In genomic region chr7:106213770-106214169, GRCm38 (mm10) we compare ENCODE assay signal across 11 mouse cellular contexts. TPM values are rescaled to one million over a fixed set of nuclear protein-coding genes. Genes with fewer than 3 reads are reported as not detected.
DNase-seq lines count a peak whose midpoint lies in the region; ATAC-seq and TF ChIP-seq lines count a peak whose summit lies in the region.
"Not testable (repeated sequence)": the region's sequence is repeated elsewhere in the genome, so short reads cannot be mapped to it uniquely, and the experiment has no call there.
"Had no signal": no experiment of that assay in that cellular context is flagged by ENCODE, and none has a peak within 500 bp of the region (broad histone marks: within the 10 kb centered on the region; RNA-seq: fewer than 3 reads in every experiment).

No protein-coding gene starts in this region.

- H3K27me3 ChIP-seq in forebrain, embryonic 13.5 days; heart, embryonic 12.5 days (replicated peaks); kidney, postnatal 0 days (ENCODE audit: insufficient read depth, low read length); liver, embryonic 16.5 days (ENCODE audit: control insufficient read depth, insufficient read depth, low read depth, low read length); midbrain, embryonic 11.5 days (ENCODE audit: control insufficient read depth, insufficient read depth, low read length); neural tube, embryonic 13.5 days: not testable (repeated sequence)

- not testable (repeated sequence) for DNase-seq in kidney, postnatal 0 days (ENCODE audit: low spot score); midbrain, embryonic 11.5 days (ENCODE audit: low spot score, missing footprints)

- TF ChIP-seq CTCF in kidney, postnatal 0 days (IDR thresholded peaks at IDR 0.05; ENCODE audit: low read depth): not testable (repeated sequence)

- H3K9ac ChIP-seq in forebrain, embryonic 13.5 days; heart, embryonic 12.5 days; kidney, postnatal 0 days (ENCODE audit: low read depth, low read length); liver, embryonic 16.5 days (ENCODE audit: low read depth, low read length); midbrain, embryonic 11.5 days (ENCODE audit: low read length); neural tube, embryonic 13.5 days: not testable (repeated sequence)

- not testable (repeated sequence) for H3K4me3 ChIP-seq in forebrain, embryonic 13.5 days; heart, embryonic 12.5 days; kidney, postnatal 0 days (replicated peaks; ENCODE audit: low read depth, low read length); liver, embryonic 16.5 days (ENCODE audit: low read depth, low read length); midbrain, embryonic 11.5 days (ENCODE audit: low read depth, low read length); neural tube, embryonic 13.5 days

- ATAC-seq in activated CD4-positive, CD25-positive, alpha-beta regulatory T cell, adult 4 months: peak; percentile 68
- ATAC-seq in forebrain, embryonic 13.5 days: peak; percentile 72
- ATAC-seq in heart, embryonic 12.5 days (ENCODE audit: insufficient number of reproducible peaks, low FRiP score): peak; percentile 48; the same call in 1 of the 2 replicates
- peak; percentile 66 for ATAC-seq in inflammation-experienced regulatory T-cells, adult 6 months
- ATAC-seq in kidney, postnatal 0 days (replicated peaks; ENCODE audit: low FRiP score, low read depth): peak; percentile 71
- ATAC-seq in liver, embryonic 16.5 days (ENCODE audit: low read depth): peak; percentile 67
- ATAC-seq in midbrain, embryonic 11.5 days (ENCODE audit: low FRiP score): peak; percentile 90
- 0 out of 2 replicates have a peak, but pooled peaks have one; percentile 47 for ATAC-seq in neural tube, embryonic 13.5 days (ENCODE audit: low read depth)

- no CpG with 5 or more reads among the region's 4 CpGs for WGBS in forebrain, embryonic 13.5 days
- WGBS in heart, embryonic 12.5 days: no CpG with 5 or more reads among the region's 4 CpGs
- WGBS in kidney, postnatal 0 days: no CpG with 5 or more reads among the region's 4 CpGs
- no CpG with 5 or more reads among the region's 4 CpGs for WGBS in liver, embryonic 16.5 days (ENCODE audit: insufficient replicate concordance)
- no CpG with 5 or more reads among the region's 4 CpGs for WGBS in midbrain, embryonic 11.5 days
- no CpG with 5 or more reads among the region's 4 CpGs for WGBS in neural tube, embryonic 13.5 days

- not testable (repeated sequence) for H3K4me2 ChIP-seq in forebrain, embryonic 13.5 days; heart, embryonic 12.5 days; kidney, postnatal 0 days (ENCODE audit: low read length); liver, embryonic 16.5 days (ENCODE audit: low read depth, low read length); midbrain, embryonic 11.5 days; neural tube, embryonic 13.5 days

- not testable (repeated sequence) for H3K27ac ChIP-seq in forebrain, embryonic 13.5 days; heart, embryonic 12.5 days (ENCODE audit: poor library complexity, severe bottlenecking); kidney, postnatal 0 days; liver, embryonic 16.5 days (ENCODE audit: low read length); midbrain, embryonic 11.5 days (ENCODE audit: low read depth, low read length); neural tube, embryonic 13.5 days (replicated peaks)

- not testable (repeated sequence) for H3K36me3 ChIP-seq in forebrain, embryonic 13.5 days (ENCODE audit: poor library complexity, severe bottlenecking); heart, embryonic 12.5 days; kidney, postnatal 0 days (ENCODE audit: insufficient read depth, low read length); liver, embryonic 16.5 days (ENCODE audit: control insufficient read depth, insufficient read depth); midbrain, embryonic 11.5 days (ENCODE audit: control insufficient read depth, insufficient read depth, low read length); neural tube, embryonic 13.5 days

- not testable (repeated sequence) for H3K9me3 ChIP-seq in forebrain, embryonic 13.5 days (replicated peaks); heart, embryonic 12.5 days (replicated peaks); kidney, postnatal 0 days (replicated peaks; ENCODE audit: low read length); liver, embryonic 16.5 days (replicated peaks; ENCODE audit: control insufficient read depth, low read length); midbrain, embryonic 11.5 days (ENCODE audit: control insufficient read depth, low read length); neural tube, embryonic 13.5 days

- not testable (repeated sequence) for H3K4me1 ChIP-seq in forebrain, embryonic 13.5 days; heart, embryonic 12.5 days (replicated peaks); kidney, postnatal 0 days (replicated peaks; ENCODE audit: insufficient read depth, low read length); liver, embryonic 16.5 days (ENCODE audit: control insufficient read depth, low read depth, low read length); midbrain, embryonic 11.5 days (ENCODE audit: control insufficient read depth, insufficient read depth, low read length); neural tube, embryonic 13.5 days (replicated peaks)

RNA-seq across cellular contexts. Expression of gene Gvin1, which starts 1.4 kb away (rescaled TPM):
- polyA plus RNA-seq in activated CD4-positive, CD25-positive, alpha-beta regulatory T cell, adult 4 months (2017; shearing (Covaris generic)): 100 to 1,000 TPM; 108 to 118 TPM
- 0.05 TPM in 2 replicates for polyA plus RNA-seq in forebrain, embryonic 13.5 days (2015; fragmentation: Nextera tagmentation; extraction: Ambion mirVana)
- 0.76 and 0.78 TPM in 2 replicates for polyA plus RNA-seq in heart, embryonic 12.5 days (2016; fragmentation: Nextera tagmentation; extraction: Ambion mirVana)
- 100 to 1,000 TPM in 1 of 3 experiments, 10 to 100 TPM in 2; 79.1 to 101 (median 99.8) TPM for polyA plus RNA-seq in inflammation-experienced regulatory T-cells, adult 6 months (2017; shearing (Covaris generic))
- 1.1 TPM in 2 replicates for polyA plus RNA-seq in kidney, postnatal 0 days (2015; fragmentation: Nextera tagmentation; extraction: Ambion mirVana)
- polyA plus RNA-seq in liver, embryonic 16.5 days (2015; fragmentation: Nextera tagmentation; extraction: Ambion mirVana): 0.33 and 0.70 TPM in 2 replicates
- polyA plus RNA-seq in midbrain, embryonic 11.5 days (2014; fragmentation: Nextera tagmentation; extraction: Ambion mirVana): 0.04 TPM in 1 of 2 replicates, not detected in the other
- polyA plus RNA-seq in neural tube, embryonic 13.5 days (2015; fragmentation: Nextera tagmentation; extraction: Ambion mirVana): 0.18 and 0.21 TPM in 2 replicates
- polyA plus RNA-seq: G1E; midbrain, embryonic 10.5 days; myocyte had no signal

Comparison
In these comparisons a context has a peak if more than half of its experiments do, and no peak if none do; other contexts are left out.
1. RNA of gene Gvin1, which starts 1.4 kb away (polyA plus RNA-seq): 108 to 118 TPM in activated CD4-positive, CD25-positive, alpha-beta regulatory T cell, adult 4 months and 79.1 to 101 TPM in inflammation-experienced regulatory T-cells, adult 6 months; 1.1 TPM in kidney, postnatal 0 days, 0.76 to 0.78 TPM in heart, embryonic 12.5 days, 0.33 to 0.70 TPM in liver, embryonic 16.5 days, 0.18 to 0.21 TPM in neural tube, embryonic 13.5 days, 0.05 TPM in forebrain, embryonic 13.5 days and 0.04 TPM in midbrain, embryonic 11.5 days; every median in the first group is over 10 times any median in the second.
2. Peak in every context shown above with its lines, with median percentiles within 50 percentile points of each other: ATAC-seq.